Mouse (Mus musculus): ENCODE results near the gene Kidins220. TPM values are rescaled to one million over a fixed set of nuclear protein-coding genes. Genes with fewer than 3 reads are reported as not detected.

The Kidins220 gene
- polyA plus RNA-seq, 1 experiment from 2014 or later: 89.0 TPM

GRCm38 (mm10) chr12:24942619-24943287 is 32.0 kb upstream of the Kidins220 start:
- Histone ChIP-seq H3K4me1 (no peaks in the 10 kb centered on the region), H3K36me3 (peaks cover 50% of the 10 kb centered on the region), H3K4me2 (replicated peaks) (no peak overlapping the region), H3K9ac (replicated peaks) (no peak overlapping the region), H3K4me3 (no peak overlapping the region), H3K9me3 (no peaks in the 10 kb centered on the region), H3K27ac (replicated peaks) (no peak overlapping the region), H3K27me3 (no peaks in the 10 kb centered on the region)
- 91% methylated on average over 9 of the region's 9 CpGs for WGBS
- ATAC-seq (ENCODE audit: low FRiP score, low read depth): no peak

DNA sequence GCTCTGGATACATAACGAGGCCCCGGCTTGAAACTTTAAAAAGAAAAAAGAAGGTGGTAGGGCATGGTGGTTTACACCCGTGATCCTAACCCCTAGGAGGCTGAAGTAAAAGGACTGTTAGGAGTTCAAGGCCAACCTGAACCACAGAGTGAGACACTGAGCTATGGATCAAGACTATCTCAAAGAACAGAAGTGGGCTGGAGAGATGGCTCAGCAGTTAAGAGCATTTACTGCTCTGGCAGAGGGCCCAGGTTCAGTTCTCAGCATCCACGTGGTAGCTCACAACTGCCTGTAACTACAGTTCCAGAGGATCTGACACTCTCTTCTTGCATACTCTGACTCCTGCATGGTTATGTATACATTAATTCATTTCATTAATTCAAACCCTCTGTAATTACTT is 31.3 kb upstream of the Kidins220 start:
- Histone ChIP-seq H3K4me1 (no peaks in the 10 kb centered on the region), H3K27me3 (no peaks in the 10 kb centered on the region), H3K4me2 (replicated peaks) (no peak overlapping the region), H3K4me3 (no peak overlapping the region), H3K27ac (replicated peaks) (no peak overlapping the region), H3K9me3 (no peaks in the 10 kb centered on the region), H3K36me3 (peaks cover 50% of the 10 kb centered on the region), H3K9ac (replicated peaks) (no peak overlapping the region)
- ATAC-seq (ENCODE audit: low FRiP score, low read depth): no peak
- WGBS: 94% methylated on average over 4 of the region's 4 CpGs

DNA sequence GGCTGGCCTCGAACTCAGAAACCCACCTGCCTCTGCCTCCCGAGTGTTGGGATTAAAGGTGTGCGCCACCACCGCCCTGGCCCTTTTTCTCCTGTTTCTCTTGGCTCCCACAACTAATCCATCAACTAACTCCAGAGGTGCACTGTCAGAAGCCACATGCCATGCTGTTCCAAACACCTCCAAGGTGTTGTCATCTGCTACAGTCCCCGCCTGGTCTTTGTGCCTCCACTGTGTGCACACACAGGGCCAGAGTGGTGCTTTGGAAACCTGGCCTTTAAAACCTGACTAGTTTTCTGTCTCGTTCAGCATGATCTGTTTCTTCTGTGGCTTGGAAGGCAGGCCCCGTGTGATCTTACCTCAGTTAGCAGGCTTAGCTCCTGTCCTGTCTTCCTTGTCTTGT is 30.1 kb upstream of the Kidins220 start:
- Histone ChIP-seq H3K36me3 (peaks cover 44% of the 10 kb centered on the region), H3K27me3 (no peaks in the 10 kb centered on the region), H3K9ac (replicated peaks) (no peak overlapping the region; the same call in 1 of the 2 replicates), H3K4me1 (no peaks in the 10 kb centered on the region), H3K27ac (replicated peaks) (no peak overlapping the region), H3K9me3 (no peaks in the 10 kb centered on the region), H3K4me3 (no peak overlapping the region), H3K4me2 (replicated peaks) (no peak overlapping the region)
- ATAC-seq (ENCODE audit: low FRiP score, low read depth): no peak
- WGBS: 91% methylated on average over 7 of the region's 7 CpGs

GRCm38 (mm10) chr12:24947065-24947464 is 27.7 kb upstream of the Kidins220 start:
- Histone ChIP-seq H3K36me3 (peaks cover 41% of the 10 kb centered on the region), H3K9ac (replicated peaks) (no peak overlapping the region), H3K27ac (replicated peaks) (no peak overlapping the region), H3K27me3 (no peaks in the 10 kb centered on the region), H3K4me3 (no peak overlapping the region), H3K9me3 (no peaks in the 10 kb centered on the region), H3K4me1 (no peaks in the 10 kb centered on the region), H3K4me2 (replicated peaks) (no peak overlapping the region)
- WGBS: 94% methylated on average over 14 of the region's 14 CpGs
- ATAC-seq (ENCODE audit: low FRiP score, low read depth): no peak

- no peak overlapping the region for H3K9ac ChIP-seq (replicated peaks)
- peaks cover 44% of the 10 kb centered on the region for H3K36me3 ChIP-seq
- H3K4me3 ChIP-seq: no peak overlapping the region
- H3K27ac ChIP-seq (replicated peaks): no peak overlapping the region
- no peak overlapping the region for H3K4me2 ChIP-seq (replicated peaks)
- H3K4me1 ChIP-seq: no peaks in the 10 kb centered on the region
- ATAC-seq (ENCODE audit: low FRiP score, low read depth): no peak; the same call in 1 of the 2 replicates
- 64% methylated on average over 3 of the region's 3 CpGs for WGBS
- H3K9me3 ChIP-seq: no peaks in the 10 kb centered on the region
- H3K27me3 ChIP-seq: no peaks in the 10 kb centered on the region
These were observed 26.4 kb upstream of the Kidins220 start for GRCm38 (mm10) chr12:24948344-24948743.

DNA sequence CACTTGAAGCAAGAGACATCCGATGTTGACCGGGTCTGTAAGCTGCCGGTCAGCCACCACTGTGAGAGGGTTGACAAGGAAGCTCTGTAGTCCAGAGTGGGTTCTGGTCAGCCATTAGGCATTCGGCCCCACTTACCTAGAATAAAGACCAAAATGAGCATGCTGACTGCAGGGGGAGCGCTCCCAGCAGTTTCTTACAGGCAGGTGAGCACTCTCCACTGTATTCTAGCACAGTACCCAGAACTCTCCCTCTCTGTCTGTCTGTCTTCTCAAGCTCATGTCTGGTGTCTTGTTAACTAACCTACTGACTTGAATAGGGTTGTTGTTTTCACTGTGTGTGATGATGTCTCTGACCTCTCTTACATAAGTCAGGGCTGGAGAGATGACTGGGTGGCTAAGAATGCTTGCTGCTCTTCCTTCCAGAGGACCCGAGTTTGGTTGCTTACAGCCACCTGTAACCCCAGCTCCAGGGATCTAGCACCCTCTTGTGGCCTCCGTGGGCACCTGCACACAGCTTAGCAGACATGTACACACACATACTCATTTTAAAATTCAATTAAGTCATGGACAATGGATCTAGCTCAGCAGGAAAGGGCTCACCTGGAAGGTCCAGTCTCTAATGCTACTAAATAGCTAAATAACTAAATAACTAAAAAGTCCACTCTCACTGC is 24.2 kb upstream of the Kidins220 start:
- H3K9ac ChIP-seq (replicated peaks): no peak overlapping the region
- peaks cover 49% of the 10 kb centered on the region for H3K36me3 ChIP-seq
- ATAC-seq (ENCODE audit: low FRiP score, low read depth): no peak

GRCm38 (mm10) chr12:24952147-24952546 is 22.6 kb upstream of the Kidins220 start:
- H3K4me1 ChIP-seq: no peaks in the 10 kb centered on the region
- no peaks in the 10 kb centered on the region for H3K9me3 ChIP-seq
- 65% methylated on average over 6 of the region's 6 CpGs for WGBS
- peaks cover 57% of the 10 kb centered on the region for H3K36me3 ChIP-seq
- no peaks in the 10 kb centered on the region for H3K27me3 ChIP-seq
- ATAC-seq (ENCODE audit: low FRiP score, low read depth): 0 out of 2 replicates have a peak, but pooled peaks have one; percentile 34
- H3K4me2 ChIP-seq (replicated peaks): no peak overlapping the region
- H3K4me3 ChIP-seq: no peak overlapping the region
- no peak overlapping the region for H3K27ac ChIP-seq (replicated peaks)
- H3K9ac ChIP-seq (replicated peaks): no peak overlapping the region

More for the DNA sequence above, 24.2 kb upstream of the Kidins220 start:
- H3K4me3 ChIP-seq: no peak overlapping the region
- WGBS: 91% methylated on average over 7 of the region's 7 CpGs
- H3K4me1 ChIP-seq: no peaks in the 10 kb centered on the region
- H3K9me3 ChIP-seq: no peaks in the 10 kb centered on the region
- no peak overlapping the region for H3K27ac ChIP-seq (replicated peaks)
- H3K4me2 ChIP-seq (replicated peaks): no peak overlapping the region
- no peaks in the 10 kb centered on the region for H3K27me3 ChIP-seq

GRCm38 (mm10) chr12:24955137-24955536 is 19.6 kb upstream of the Kidins220 start:
- no peak for ATAC-seq (ENCODE audit: low FRiP score, low read depth)
- Histone ChIP-seq H3K4me2 (replicated peaks) (no peak overlapping the region), H3K4me1 (no peaks in the 10 kb centered on the region), H3K4me3 (no peak overlapping the region), H3K27me3 (no peaks in the 10 kb centered on the region), H3K36me3 (peaks cover 72% of the 10 kb centered on the region), H3K9me3 (no peaks in the 10 kb centered on the region), H3K9ac (replicated peaks) (no peak overlapping the region), H3K27ac (replicated peaks) (no peak overlapping the region)
- WGBS: 88% methylated on average over 9 of the region's 9 CpGs

- no peak overlapping the region for H3K4me3 ChIP-seq
- H3K9ac ChIP-seq (replicated peaks): no peak overlapping the region
- WGBS: 97% methylated on average over 3 of the region's 3 CpGs
- H3K4me2 ChIP-seq (replicated peaks): no peak overlapping the region
- H3K27me3 ChIP-seq: no peaks in the 10 kb centered on the region
- H3K9me3 ChIP-seq: no peaks in the 10 kb centered on the region
- H3K36me3 ChIP-seq: peaks cover 45% of the 10 kb centered on the region
- no peaks in the 10 kb centered on the region for H3K4me1 ChIP-seq
- H3K27ac ChIP-seq (replicated peaks): no peak overlapping the region
- ATAC-seq (ENCODE audit: low FRiP score, low read depth): no peak
These were observed 16.2 kb upstream of the Kidins220 start for GRCm38 (mm10) chr12:24958526-24958925.

DNA sequence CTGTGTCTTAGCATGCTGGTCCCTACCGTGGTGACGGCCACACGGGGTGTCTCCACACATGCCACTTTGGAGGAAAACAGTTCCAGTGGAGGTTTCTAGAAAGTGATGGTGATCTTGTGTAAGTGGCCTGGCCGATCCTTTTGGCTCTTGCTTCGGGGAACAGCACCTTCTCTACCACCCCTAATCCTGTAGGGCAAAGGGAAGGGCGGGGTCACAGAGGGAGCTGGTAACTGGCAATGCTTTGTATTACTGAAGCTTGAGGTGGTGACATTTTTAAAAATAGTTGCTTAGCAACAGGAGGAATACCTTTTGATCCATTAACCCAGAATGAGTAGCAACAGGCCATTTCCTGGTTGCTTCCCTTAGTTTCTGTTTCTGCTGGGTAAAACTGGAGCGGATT is 12.9 kb upstream of the Kidins220 start:
- Histone ChIP-seq H3K27ac (replicated peaks) (no peak overlapping the region), H3K27me3 (no peaks in the 10 kb centered on the region), H3K9ac (replicated peaks) (no peak overlapping the region), H3K4me3 (no peak overlapping the region), H3K4me2 (replicated peaks) (no peak overlapping the region), H3K4me1 (no peaks in the 10 kb centered on the region), H3K36me3 (peaks cover 18% of the 10 kb centered on the region), H3K9me3 (0 out of 2 replicates have a peak, but pooled peaks cover 2% of the 10 kb centered on the region)
- 83% methylated on average over 7 of the region's 7 CpGs for WGBS
- ATAC-seq (ENCODE audit: low FRiP score, low read depth): no peak

DNA sequence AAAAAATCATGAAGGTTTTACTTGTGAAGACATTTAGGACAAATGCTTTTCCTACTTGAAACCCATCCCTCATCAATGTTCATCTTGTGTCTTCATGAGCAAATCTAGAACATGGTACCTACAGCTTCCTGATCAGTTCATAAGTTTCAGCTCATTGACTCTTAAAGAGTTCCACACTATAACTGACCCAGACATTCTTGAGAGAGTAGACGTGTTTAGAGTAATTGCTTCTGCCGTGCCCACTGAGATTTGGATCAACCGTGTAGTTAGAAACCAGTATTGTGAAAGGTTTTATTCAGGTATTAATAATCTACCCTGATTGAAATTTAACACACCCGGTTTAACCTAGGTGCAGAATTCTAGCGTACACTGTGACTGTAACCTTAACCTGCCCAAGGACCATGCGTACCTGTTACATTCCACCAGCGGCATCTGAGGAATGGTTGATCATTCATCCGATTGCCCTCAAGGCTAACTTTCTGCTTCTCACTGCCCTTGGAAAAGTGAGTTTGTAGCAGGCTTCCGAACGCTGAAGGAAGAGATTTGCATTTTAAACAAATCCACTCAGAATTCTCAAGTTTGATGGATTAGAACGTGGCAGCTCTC is 12.3 kb upstream of the Kidins220 start:
- 78% methylated on average over 11 of the region's 11 CpGs for WGBS
- Histone ChIP-seq H3K4me1 (no peaks in the 10 kb centered on the region), H3K27me3 (no peaks in the 10 kb centered on the region), H3K36me3 (peaks cover 12% of the 10 kb centered on the region; the same call in 1 of the 2 replicates), H3K9ac (replicated peaks) (no peak overlapping the region), H3K27ac (replicated peaks) (no peak overlapping the region), H3K9me3 (0 out of 2 replicates have a peak, but pooled peaks cover 2% of the 10 kb centered on the region), H3K4me2 (replicated peaks) (no peak overlapping the region), H3K4me3 (no peak overlapping the region)
- ATAC-seq (ENCODE audit: low FRiP score, low read depth): no peak

DNA sequence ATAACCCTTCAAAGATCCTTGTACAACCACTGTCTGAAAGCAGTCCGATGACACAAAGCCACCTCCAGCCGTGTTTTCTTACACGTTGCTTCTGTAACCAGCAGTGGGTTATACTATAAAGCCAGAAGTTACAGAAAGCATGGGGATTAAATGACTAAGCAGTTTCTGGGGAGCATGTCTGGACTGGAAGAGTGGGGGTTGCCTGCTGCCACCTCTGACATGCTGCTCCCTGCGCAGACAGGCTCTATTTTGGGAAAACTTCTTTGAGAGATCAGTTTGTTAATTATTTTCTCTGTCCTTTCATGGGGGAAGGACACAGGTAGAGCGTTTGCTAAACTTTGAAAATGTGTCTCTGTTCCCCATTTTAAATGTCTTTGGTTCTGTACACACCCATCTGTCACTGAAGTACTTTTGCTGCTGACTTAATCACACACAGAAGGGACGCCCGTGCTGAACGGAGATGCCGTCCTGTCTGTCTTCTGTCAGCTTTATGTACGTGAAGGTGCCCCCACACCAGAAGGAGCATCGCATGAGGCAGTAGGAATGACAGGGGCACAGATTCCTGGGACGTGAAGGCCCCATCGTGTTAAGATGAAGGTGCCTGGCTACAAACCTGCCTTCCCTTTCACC is 11.2 kb upstream of the Kidins220 start:
- H3K27ac ChIP-seq (replicated peaks): no peak overlapping the region
- H3K27me3 ChIP-seq: no peaks in the 10 kb centered on the region
- H3K4me2 ChIP-seq (replicated peaks): no peak overlapping the region
- no peak for ATAC-seq (ENCODE audit: low FRiP score, low read depth)
- WGBS: 73% methylated on average over 13 of the region's 13 CpGs
- 0 out of 2 replicates have a peak, but pooled peaks cover 2% of the 10 kb centered on the region for H3K9me3 ChIP-seq
- peaks cover 10% of the 10 kb centered on the region; the same call in 1 of the 2 replicates for H3K36me3 ChIP-seq
- H3K4me3 ChIP-seq: no peak overlapping the region
- H3K9ac ChIP-seq (replicated peaks): no peak overlapping the region
- H3K4me1 ChIP-seq: no peaks in the 10 kb centered on the region
